Mouse (Mus musculus): ENCODE measurements around the gene Necab2. TPM values are rescaled to one million over a fixed set of nuclear protein-coding genes. Genes with fewer than 3 reads are reported as not detected.

Necab2 gene
- total RNA-seq, 2 experiments from 2014 or later = not detected

DNA sequence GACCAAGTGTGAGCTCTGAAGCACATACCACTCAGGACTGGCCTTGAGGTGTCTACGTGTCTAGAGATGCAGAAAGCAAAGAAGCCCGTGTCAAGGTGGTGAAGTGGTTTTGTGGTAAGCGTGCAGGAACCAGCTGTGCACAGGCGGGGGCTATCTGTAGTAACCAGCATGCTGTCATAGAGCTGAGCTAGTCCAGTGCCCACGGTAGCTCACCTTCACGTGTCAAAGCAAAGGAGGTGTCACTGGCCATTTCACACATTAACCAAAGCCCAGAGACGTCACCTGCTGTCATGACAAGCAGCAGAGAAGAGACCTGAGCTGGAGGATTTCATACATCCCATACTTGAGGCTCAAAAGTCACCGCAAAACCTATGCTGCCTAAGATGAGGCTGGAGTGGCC, 59.6 kb downstream of the Necab2 start:
- ATAC-seq (replicated peaks; ENCODE audit: poor library complexity, severe bottlenecking) = no peak

DNA sequence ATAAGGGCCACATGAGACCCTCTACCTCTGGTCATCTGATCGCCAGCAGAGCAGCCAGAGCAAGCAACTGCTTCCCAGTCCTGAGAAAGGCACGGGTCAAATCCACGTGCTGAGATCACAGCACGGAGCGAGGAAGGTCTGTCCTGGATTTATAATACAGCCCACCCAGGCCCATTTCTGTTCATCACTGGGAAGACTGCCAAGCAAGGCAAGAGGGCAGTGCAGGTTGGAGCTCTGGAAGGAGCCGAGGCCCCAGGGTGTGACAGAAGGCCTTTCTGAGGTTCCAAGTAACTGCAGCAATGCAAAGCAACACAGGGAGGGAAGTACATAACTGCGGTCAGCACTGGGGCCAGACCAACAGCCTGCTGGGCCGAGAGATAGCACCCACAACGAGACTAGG, 64.0 kb downstream of the Necab2 start:
- no peak for ATAC-seq (replicated peaks; ENCODE audit: poor library complexity, severe bottlenecking)

DNA sequence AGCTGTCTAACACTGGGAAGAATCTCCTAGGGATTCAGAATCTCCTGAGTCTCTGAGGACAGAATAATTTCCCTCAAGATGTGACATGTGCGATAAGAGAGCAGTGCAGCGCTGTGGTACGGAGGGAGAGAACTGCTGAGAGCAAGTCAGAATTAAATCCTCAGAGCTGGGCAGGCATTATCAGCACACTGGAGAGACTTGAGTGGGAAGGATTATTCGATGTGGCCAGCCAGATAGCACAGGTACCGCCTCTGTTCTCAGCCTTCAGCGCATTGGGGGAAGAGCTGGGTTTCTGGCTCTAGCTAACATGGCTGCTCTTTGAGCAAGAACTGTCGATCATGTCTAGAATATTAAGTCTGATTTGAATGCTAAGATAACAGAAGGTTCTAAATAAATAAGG, 65.2 kb downstream of the Necab2 start:
- no peak for ATAC-seq (replicated peaks; ENCODE audit: poor library complexity, severe bottlenecking)

DNA sequence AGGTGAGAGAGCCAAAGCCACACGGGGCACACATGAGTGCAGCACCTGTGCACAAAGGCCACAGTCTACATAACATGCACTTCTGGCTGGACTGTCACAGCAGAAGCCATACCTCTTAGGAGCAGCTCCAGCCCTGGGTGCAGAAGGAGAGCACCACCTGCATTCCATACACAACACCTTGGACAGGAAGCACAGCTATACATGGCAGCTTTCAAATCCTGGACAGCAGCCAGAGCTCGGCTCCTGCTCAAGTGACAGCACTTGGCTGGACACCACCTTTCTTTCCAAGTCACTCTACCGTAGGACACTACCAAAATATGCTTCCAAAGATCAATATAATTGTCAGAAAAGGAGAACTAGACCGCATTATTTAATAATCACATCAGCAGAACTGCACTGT, 66.9 kb downstream of the Necab2 start:
- ATAC-seq (replicated peaks; ENCODE audit: poor library complexity, severe bottlenecking) = no peak

DNA sequence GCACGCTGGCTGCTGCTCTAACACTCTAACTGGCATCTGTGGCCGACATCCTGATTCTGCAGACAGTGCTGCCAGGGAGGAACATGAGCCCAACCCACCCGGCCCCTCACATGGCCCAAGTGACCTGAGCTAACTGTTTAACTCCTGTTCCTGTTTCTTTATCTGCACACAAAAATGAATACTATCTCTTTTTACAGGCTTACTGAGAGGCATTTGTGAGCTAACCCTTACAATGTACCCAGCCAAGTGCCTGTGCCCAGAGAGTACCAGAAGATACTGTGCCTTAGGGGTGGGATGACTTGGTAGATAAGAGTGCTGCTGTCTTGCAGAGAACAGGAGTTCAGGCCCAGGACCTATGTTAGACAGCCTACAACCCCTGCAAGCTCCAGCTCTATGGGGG, 68.4 kb downstream of the Necab2 start:
- ATAC-seq (replicated peaks; ENCODE audit: poor library complexity, severe bottlenecking) = no peak

DNA sequence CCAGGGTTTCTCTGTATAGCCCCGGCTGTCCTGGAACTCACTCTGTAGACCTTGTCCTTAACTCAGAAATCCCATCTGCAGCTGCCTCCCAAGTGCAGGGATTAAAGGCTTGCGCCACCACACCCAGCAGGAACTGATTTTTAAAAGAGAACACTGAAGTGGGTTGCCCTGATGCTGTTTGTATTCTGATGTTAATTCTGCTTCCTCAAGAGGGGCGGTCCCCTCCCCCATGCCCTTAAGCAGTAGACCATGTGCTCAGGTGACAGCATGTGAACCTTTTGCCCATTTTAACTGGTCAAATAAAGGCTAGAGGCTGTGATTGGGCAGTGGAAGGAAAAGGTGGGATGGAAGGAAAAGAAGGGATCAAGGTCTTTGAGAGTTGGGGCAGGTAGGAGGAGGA, 69.2 kb downstream of the Necab2 start:
- ATAC-seq (replicated peaks; ENCODE audit: poor library complexity, severe bottlenecking) = no peak

DNA sequence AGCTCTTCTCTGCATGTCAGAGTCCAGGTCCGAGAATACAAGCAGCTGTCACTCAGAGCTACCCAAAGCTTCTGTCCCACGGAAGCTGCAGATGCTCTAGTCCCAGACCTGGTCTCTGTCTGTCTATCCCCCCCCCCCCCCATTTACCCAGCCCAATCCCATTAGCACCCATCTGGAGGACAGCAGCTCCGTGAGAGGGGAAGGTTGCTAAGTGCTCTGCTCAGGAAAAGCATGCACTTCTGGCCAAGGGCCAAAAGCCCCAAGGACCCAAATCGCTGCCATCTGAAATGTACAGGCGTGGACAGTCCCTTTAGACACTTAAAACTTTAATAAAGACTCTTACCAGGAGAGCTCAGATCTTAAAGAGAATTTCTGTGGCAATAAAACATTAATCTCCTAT, 70.2 kb downstream of the Necab2 start:
- no peak for ATAC-seq (replicated peaks; ENCODE audit: poor library complexity, severe bottlenecking)

DNA sequence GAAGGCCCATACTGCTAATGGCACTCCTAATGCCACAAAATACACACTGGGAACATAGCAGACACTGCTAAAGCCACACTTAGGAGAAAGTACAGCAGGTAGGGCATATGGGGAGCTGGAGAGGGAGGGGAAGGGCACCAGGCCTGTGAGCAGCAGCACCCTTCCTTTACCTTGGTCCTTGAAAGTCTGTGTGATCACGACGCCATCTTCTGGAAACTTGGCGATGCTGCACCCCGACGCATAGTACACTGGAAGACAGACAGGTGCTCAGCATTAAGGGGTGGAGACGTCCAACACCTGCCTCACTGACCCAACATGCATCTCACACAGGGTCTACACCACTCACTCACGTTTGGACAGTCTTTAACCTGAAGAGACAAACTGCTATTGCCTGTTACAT, 73.6 kb downstream of the Necab2 start:
- peak; percentile 46; the same call in 1 of the 2 replicates for ATAC-seq (replicated peaks; ENCODE audit: poor library complexity, severe bottlenecking)

Other genes starting within 250 kb of the Necab2 start
- gene Hsbp1, start 102.2 kb upstream of the Necab2 start, total RNA-seq (2014; fragmentation: Nextera tagmentation) = 128 and 172 TPM in 2 replicates
- 97.7 and 102 TPM in 2 replicates for gene Hsbp1, start 102.2 kb upstream of the Necab2 start, total RNA-seq (2017)
- 15.5 and 17.4 TPM in 2 replicates for gene Mlycd, start 51.8 kb upstream of the Necab2 start, total RNA-seq (2014; fragmentation: Nextera tagmentation)
- 10.4 and 11.1 TPM in 2 replicates for gene Mlycd, start 51.8 kb upstream of the Necab2 start, total RNA-seq (2017)
- 1.0 and 4.3 TPM in 2 replicates for gene Osgin1, start 12.6 kb upstream of the Necab2 start, total RNA-seq (2014; fragmentation: Nextera tagmentation)
- 0.93 and 1.8 TPM in 2 replicates for gene Osgin1, start 12.6 kb upstream of the Necab2 start, total RNA-seq (2017)
- gene Slc38a8, start 55.0 kb downstream of the Necab2 start, total RNA-seq (2014; fragmentation: Nextera tagmentation) = not detected in 2 replicates
- gene Slc38a8, start 55.0 kb downstream of the Necab2 start, total RNA-seq (2017) = not detected in 2 replicates
- gene Mbtps1, start 112.0 kb downstream of the Necab2 start, total RNA-seq (2014; fragmentation: Nextera tagmentation) = 56.5 and 57.3 TPM in 2 replicates
- 44.0 and 46.6 TPM in 2 replicates for gene Mbtps1, start 112.0 kb downstream of the Necab2 start, total RNA-seq (2017)
- 23.8 and 29.1 TPM in 2 replicates for gene Hsdl1, start 128.5 kb downstream of the Necab2 start, total RNA-seq (2014; fragmentation: Nextera tagmentation)
- gene Hsdl1, start 128.5 kb downstream of the Necab2 start, total RNA-seq (2017) = 34.7 and 50.2 TPM in 2 replicates
- gene Dnaaf1, start 128.5 kb downstream of the Necab2 start, total RNA-seq (2014; fragmentation: Nextera tagmentation) = not detected in 2 replicates
- gene Dnaaf1, start 128.5 kb downstream of the Necab2 start, total RNA-seq (2017) = 0.13 TPM in 1 of 2 replicates, not detected in the other
- 3.0 and 13.8 TPM in 2 replicates for gene Taf1c, start 158.5 kb downstream of the Necab2 start, total RNA-seq (2014; fragmentation: Nextera tagmentation)
- 6.8 and 11.0 TPM in 2 replicates for gene Taf1c, start 158.5 kb downstream of the Necab2 start, total RNA-seq (2017)
- not detected in 2 replicates for gene Adad2, start 166.0 kb downstream of the Necab2 start, total RNA-seq (2014; fragmentation: Nextera tagmentation)
- gene Adad2, start 166.0 kb downstream of the Necab2 start, total RNA-seq (2017) = not detected in 2 replicates
- gene Kcng4, start 189.0 kb downstream of the Necab2 start, total RNA-seq (2014; fragmentation: Nextera tagmentation) = not detected in 2 replicates
- not detected in 2 replicates for gene Kcng4, start 189.0 kb downstream of the Necab2 start, total RNA-seq (2017)
- gene Wfdc1, start 219.6 kb downstream of the Necab2 start, total RNA-seq (2014; fragmentation: Nextera tagmentation) = not detected in 2 replicates
- gene Wfdc1, start 219.6 kb downstream of the Necab2 start, total RNA-seq (2017) = not detected in 2 replicates